Mouse (Mus musculus) thymus, adult 2 months (tissue): ENCODE measurements around the gene Spty2d1. TPM values are rescaled to one million over a fixed set of nuclear protein-coding genes. Genes with fewer than 3 reads are reported as not detected.

Source experiments
- DNase-seq: peaks from one replicate; pipeline ENCODE4 v3.0.0; 2021
- H3K27ac ChIP-seq: fragments of 200-500 bp; 2 replicates; pipeline ENCODE4 v1.5.1; 2012; ENCODE audit warnings: low read length, control low read depth; ENCODE audit not compliant: control insufficient read depth, insufficient read depth
- H3K27me3 ChIP-seq: fragments of 200-500 bp; 2 replicates; pipeline ENCODE4 v1.6.1; 2012; ENCODE audit warnings: mild to moderate bottlenecking, low read length, moderate library complexity, mixed read lengths; ENCODE audit not compliant: control insufficient read depth, insufficient read depth
- H3K36me3 ChIP-seq: fragments of 200-500 bp; 2 replicates; pipeline ENCODE4 v1.6.1; 2012; ENCODE audit warnings: mild to moderate bottlenecking, low read length, moderate library complexity; ENCODE audit not compliant: control insufficient read depth, insufficient read depth
- H3K4me1 ChIP-seq: fragments of 200-500 bp; replicated peaks from 2 replicates; pipeline ENCODE4 v1.6.1; 2012; ENCODE audit warnings: low read length; ENCODE audit not compliant: control insufficient read depth, insufficient read depth
- H3K4me3 ChIP-seq: fragments of 200-500 bp; 2 replicates; pipeline ENCODE4 v1.5.1; 2012; ENCODE audit warnings: mild to moderate bottlenecking, low read length, control low read depth, moderate library complexity; ENCODE audit not compliant: control insufficient read depth, insufficient read depth
- CTCF ChIP-seq: fragments of 200-500 bp; IDR thresholded peaks from 2 replicates; pipeline ENCODE4 v1.5.1; 2012; ENCODE audit warnings: mild to moderate bottlenecking, control low read depth, low read length, moderate library complexity, borderline replicate concordance; ENCODE audit not compliant: control insufficient read depth, poor library complexity, insufficient read depth; ENCODE audit errors: extremely low read depth
- POLR2A ChIP-seq: fragments of 200-500 bp; IDR thresholded peaks from 2 replicates; pipeline ENCODE4 v1.6.1; 2012; ENCODE audit warnings: mild to moderate bottlenecking, low read length, control low read depth, moderate library complexity; ENCODE audit not compliant: control insufficient read depth, poor library complexity, insufficient read depth; ENCODE audit errors: extremely low read depth
- WGBS: fragments of 180-500 bp; shearing (Covaris S2); methylation state at CpG from one replicate; pipeline ENCODE4 v1.1.7; 2018; 5-methylcytosine and 5-hydroxymethylcytosine counted together
- polyA plus RNA-seq: library from polyadenylated mRNA; depleted of rRNA; stranded (reverse); fragments of >200 nt; gene quantifications from 2 replicates; pipeline ENCODE4 v1.2.3, GENCODE M21; 2012

Gene Spty2d1
- polyA plus RNA-seq, 1 experiment, result 6.9 TPM

- no peak overlapping the region for H3K4me3 ChIP-seq
- no peaks in the 10 kb centered on the region for H3K27me3 ChIP-seq
- DNase-seq, result peak; percentile 67
- 12% methylated on average over 6 of the region's 6 CpGs for WGBS
- H3K27ac ChIP-seq, result no peak overlapping the region
- TF ChIP-seq POLR2A (no peak), CTCF (0 out of 2 replicates have a peak, but pooled peaks have one; percentile 20)
- H3K4me1 ChIP-seq, result peaks cover 15% of the 10 kb centered on the region
- no peaks in the 10 kb centered on the region for H3K36me3 ChIP-seq
Measured at GRCm38 (mm10) chr7:47015390-47016065, 7.3 kb upstream of the Spty2d1 start.

- Histone ChIP-seq H3K27ac (no peak overlapping the region), H3K4me1 (peaks cover 15% of the 10 kb centered on the region), H3K27me3 (no peaks in the 10 kb centered on the region), H3K36me3 (no peaks in the 10 kb centered on the region), H3K4me3 (no peak overlapping the region)
- no peak for TF ChIP-seq POLR2A
- no peak for TF ChIP-seq CTCF
- no peak for DNase-seq
- WGBS, result 60% methylated on average over 11 of the region's 11 CpGs
Measured at GRCm38 (mm10) chr7:47014564-47015389, 6.6 kb upstream of the Spty2d1 start.

DNA sequence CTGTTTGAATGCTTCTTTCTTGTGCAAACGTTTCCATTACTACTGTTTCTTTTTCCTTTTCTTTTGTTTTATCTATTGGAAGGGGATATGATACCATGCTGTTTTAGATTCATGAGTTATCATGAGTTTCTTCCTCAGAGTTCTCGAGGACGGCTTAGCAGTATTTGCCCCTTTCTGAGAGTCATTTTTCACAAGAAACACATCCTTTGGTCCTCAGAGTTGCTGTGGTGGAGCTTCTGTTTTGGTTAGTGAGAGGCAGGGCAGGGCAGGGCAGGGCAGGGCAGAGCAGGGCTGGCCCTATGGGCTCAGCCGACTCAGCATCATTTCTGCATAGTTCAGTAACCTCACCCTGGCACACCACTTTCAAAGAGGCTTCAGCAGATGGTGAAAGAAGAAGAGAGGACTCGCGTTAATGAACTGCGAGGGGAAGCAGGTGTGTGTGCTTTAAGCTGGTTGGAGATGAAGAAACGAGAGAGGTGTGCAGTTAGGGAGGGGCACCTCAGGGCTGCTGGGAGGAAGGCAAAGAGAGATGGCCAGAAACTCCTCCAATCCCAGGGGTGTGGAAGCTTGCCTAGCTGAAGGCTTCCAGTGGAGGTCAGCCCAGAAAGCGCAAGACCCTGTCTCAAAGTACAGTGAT, 5.0 kb upstream of the Spty2d1 start:
- peaks cover 19% of the 10 kb centered on the region for H3K4me1 ChIP-seq
- no peak overlapping the region for H3K4me3 ChIP-seq
- peak; percentile 8 for DNase-seq
- no peaks in the 10 kb centered on the region for H3K36me3 ChIP-seq
- peak overlapping the region; percentile 14; the same call in 1 of the 2 replicates for H3K27ac ChIP-seq
- WGBS, result 14% methylated on average over 9 of the region's 9 CpGs
- no peaks in the 10 kb centered on the region for H3K27me3 ChIP-seq
- no peak for TF ChIP-seq POLR2A
- TF ChIP-seq CTCF, result no peak

GRCm38 (mm10) chr7:47007818-47008167, 418 bp downstream of the Spty2d1 start:
- TF ChIP-seq CTCF, result no peak; the same call in 1 of the 2 replicates
- TF ChIP-seq POLR2A, result no peak
- DNase-seq, result no peak
- Histone ChIP-seq H3K27me3 (no peaks in the 10 kb centered on the region), H3K4me3 (peak overlapping the region; percentile 77), H3K27ac (peak overlapping the region; percentile 80), H3K4me1 (peaks cover 7% of the 10 kb centered on the region), H3K36me3 (no peaks in the 10 kb centered on the region)
- WGBS, result under 1% methylated on average over 25 of the region's 25 CpGs

DNA sequence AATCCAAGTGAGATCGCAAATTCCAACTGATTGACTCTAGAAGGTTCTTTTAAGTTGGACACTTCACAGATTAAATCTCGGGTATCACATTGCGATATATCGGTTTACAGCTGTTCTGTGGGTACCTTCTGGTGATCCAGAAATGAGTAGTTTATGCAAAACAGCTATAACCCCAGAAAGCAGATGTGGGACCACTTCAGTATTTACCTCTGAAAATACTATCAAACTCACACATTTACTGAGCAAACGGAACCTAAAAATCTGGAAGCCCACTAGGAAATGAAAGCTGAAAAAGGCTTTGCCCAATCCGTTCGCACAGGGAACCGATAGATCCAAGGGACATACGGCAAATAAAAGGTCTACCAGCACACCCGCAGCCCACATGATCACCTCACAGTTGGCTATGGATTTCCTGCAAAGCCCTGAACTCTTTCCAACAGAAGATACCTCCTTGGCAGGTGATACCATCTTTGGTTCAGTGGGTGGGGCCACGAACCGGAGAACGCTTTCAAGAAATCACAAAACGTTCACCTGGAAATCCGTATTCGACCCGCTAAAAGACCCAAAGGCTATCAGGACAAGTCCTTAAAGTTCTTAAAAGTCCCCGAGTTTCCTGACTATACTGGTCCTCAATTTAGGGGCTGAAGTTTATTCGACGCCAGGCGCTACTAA, 966 bp downstream of the Spty2d1 start:
- Histone ChIP-seq H3K36me3 (no peaks in the 10 kb centered on the region), H3K27me3 (no peaks in the 10 kb centered on the region), H3K4me1 (peaks cover 7% of the 10 kb centered on the region), H3K4me3 (peak overlapping the region; percentile 77), H3K27ac (peak overlapping the region; percentile 80)
- DNase-seq, result no peak
- TF ChIP-seq CTCF, result no peak
- no peak for TF ChIP-seq POLR2A
- WGBS, result 8% methylated on average over 21 of the region's 21 CpGs
